Mouse (Mus musculus) small intestine, adult 2 months (tissue): ENCODE data around the gene Clca3b.

Experiments
- CTCF ChIP-seq: fragments of 200-500 bp; IDR thresholded peaks from 2 replicates; pipeline ENCODE4 v1.5.1; 2012; ENCODE audit warnings: low read depth, mild to moderate bottlenecking, control low read depth, inconsistent platforms, low read length, moderate library complexity, mixed read lengths; ENCODE audit not compliant: insufficient replicate concordance, insufficient read length; ENCODE audit errors: extremely low read depth
- POLR2A ChIP-seq: fragments of 200-500 bp; IDR thresholded peaks from 2 replicates; pipeline ENCODE4 v1.6.1; 2012; ENCODE audit warnings: low read depth, mild to moderate bottlenecking, control low read depth, inconsistent platforms, low read length, moderate library complexity

DNA sequence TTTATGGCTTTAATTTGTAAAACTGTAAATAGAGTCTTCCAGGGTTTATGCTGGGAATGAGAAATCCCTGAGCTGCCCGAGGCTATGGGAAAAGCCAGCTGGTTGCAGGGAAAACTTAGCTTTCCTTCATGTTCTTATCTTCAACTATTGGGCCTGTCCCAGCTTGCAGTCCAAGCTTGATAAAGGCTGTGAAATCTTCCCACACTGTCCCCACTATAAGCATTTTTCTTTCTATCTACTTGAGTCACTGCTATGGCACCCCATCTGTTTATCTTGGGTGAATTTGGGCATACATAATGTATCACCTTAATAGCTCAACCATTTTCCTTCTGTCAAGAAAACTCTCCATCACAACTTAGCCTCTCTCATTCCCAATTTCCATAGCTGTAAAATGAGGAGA, 28.5 kb downstream of the Clca3b start:
- no peak for TF ChIP-seq POLR2A
- TF ChIP-seq CTCF: no peak
